Mouse (Mus musculus): ENCODE results near the gene Tjap1. TPM values are rescaled to one million over a fixed set of nuclear protein-coding genes. Genes with fewer than 3 reads are reported as not detected.

The Tjap1 gene
- polyA plus RNA-seq, 1 experiment from 2014 or later: 55.3 TPM

DNA sequence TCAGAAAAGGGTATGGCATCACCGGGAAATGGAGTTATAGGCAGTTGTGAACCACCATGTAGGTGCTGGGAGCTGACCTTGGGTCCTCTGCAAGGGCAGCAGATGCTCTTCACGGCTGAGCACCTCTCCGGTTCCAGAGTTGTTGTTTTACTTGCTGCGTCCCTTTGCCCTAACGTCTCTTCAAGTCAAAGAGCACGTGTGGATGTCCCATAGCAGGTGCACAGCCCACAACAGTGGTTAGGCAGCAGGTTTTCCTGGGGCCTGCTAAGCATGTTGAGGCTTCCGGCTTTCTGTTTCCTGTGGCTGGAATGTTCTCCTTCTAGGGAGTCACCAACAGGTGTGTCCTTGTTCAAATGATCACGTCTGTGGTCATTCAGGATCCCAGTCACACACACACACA lies 1.1 kb upstream of the Tjap1 start:
- in situ Hi-C loops (cut with MboI; ENCODE audit: low pct_unique_long_range_greater_than_20kb): no loop called here
- ATAC-seq (no peak), DNase-seq (ENCODE audit: low read depth, low spot score) (no peak)
- no peak for TF ChIP-seq CTCF (IDR thresholded peaks at IDR 0.05)
- ChIA-PET CTCF (interaction anchor here (1.4 kb wide), 1 partner anchor 18 kb away, joined by 3 read pairs; no protein-coding TSS in a partner anchor), POLR2A (interaction anchor here (0.7 kb wide), 1 partner anchor 14 kb away, joined by 3 read pairs; no protein-coding TSS in a partner anchor)
- H3K27me3 ChIP-seq: no peaks in the 10 kb centered on the region

DNA sequence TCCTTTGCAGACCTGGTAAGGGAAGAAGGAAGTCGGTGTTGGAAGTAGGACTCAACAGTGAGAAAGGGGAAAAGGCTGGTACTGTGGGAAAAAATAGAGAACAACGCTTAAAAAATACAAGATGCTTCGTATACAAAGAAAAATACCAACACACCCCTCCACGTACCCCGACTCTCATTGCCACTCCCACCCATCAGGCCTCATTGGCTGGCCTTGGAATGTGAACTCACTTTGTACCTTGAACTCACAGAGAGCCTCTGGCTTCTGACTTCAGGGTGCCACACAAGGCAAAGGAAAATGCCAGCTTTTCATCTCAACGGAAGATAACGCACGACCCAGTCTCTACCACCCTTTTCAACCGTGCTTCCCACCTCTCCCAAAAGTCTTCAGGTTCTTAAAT lies 314 bp upstream of the Tjap1 start:
- ATAC-seq (no peak), DNase-seq (ENCODE audit: low read depth, low spot score) (no peak)
- CTCF ChIA-PET: no interaction called here
- no peak for TF ChIP-seq CTCF (IDR thresholded peaks at IDR 0.05)
- in situ Hi-C loops (cut with MboI; ENCODE audit: low pct_unique_long_range_greater_than_20kb): no loop called here
- no peaks in the 10 kb centered on the region for H3K27me3 ChIP-seq
- POLR2A ChIA-PET: interaction anchor here (0.7 to 2.2 kb wide), 3 partner anchors 17 to 32 kb away, joined by 3 to 16 read pairs (median 5); no protein-coding TSS in a partner anchor

DNA sequence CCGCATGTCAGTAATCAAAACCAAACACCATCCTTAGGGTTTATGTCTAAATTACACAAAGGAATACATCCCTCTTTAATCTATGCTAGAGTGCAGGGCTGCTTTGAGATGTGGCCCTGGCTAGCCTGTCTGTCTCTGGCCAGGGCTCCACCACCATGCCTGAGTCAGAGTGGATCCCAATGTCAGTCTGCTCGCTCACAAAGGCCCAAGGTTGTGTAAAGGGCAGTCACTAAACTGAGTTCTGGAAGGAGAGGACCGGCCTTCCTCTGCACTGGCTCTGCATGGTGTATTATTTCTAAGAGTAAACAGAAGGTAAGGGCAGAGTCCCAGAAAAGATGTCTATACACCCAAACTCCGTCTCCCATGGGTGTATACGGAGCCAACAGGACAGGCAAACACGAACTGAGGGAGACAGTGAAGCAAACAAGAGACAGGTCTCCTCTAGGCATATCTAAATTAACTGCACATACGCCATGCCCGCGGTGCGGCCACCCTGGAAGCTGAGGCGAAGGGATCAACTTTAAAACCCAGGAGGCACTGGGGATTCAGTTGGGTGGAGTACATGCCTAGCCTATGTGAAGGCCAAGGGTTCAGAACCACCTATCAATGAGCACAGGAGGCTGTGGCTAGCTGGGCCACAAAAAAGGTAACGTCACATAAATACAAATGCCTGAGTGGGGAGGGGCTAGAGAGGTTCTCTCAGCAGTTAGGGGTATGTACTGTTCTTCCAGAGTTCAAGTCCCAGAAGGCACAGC lies 4.6 kb downstream of the Tjap1 start:
- POLR2A ChIA-PET: no interaction called here
- CTCF ChIA-PET: no interaction called here
- DNase-seq (ENCODE audit: low read depth, low spot score): no peak
- TF ChIP-seq CTCF (IDR thresholded peaks at IDR 0.05): no peak
- ATAC-seq: no peak
- no peaks in the 10 kb centered on the region for H3K27me3 ChIP-seq
- in situ Hi-C loops (cut with MboI; ENCODE audit: low pct_unique_long_range_greater_than_20kb): no loop called here

DNA sequence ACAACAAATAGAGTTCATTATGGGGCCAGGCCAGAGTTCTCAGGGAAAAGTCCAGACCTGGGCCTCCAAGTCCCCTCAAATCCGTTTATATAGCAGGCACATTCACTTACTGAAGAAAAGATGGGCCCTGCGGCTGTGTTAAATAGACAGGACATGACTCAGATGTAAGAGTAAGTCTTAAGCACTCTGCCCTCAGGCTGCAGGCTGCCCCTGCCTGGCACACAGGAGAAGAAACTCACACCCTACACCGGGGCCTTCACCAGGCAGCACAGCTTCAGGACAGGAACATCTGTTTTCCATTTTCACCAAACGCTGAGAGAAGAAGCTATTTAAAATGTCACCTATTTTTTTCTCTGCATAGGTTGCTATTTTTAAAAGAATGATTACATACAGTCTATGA lies 5.2 kb downstream of the Tjap1 start:
- H3K27me3 ChIP-seq: no peaks in the 10 kb centered on the region
- in situ Hi-C loops (cut with MboI; ENCODE audit: low pct_unique_long_range_greater_than_20kb): no loop called here
- DNase-seq (ENCODE audit: low read depth, low spot score) (no peak), ATAC-seq (peak; percentile 27)
- ChIA-PET POLR2A (interaction anchor here (1.3 kb wide), 1 partner anchor 34 kb away, joined by 13 read pairs; no protein-coding TSS in a partner anchor), CTCF (interaction anchor here (0.7 to 1.0 kb wide), 2 partner anchors 12 to 50 kb away, joined by 3 read pairs; partner anchors contain the start of gene Abcc10)
- TF ChIP-seq CTCF (IDR thresholded peaks at IDR 0.05): no peak

DNA sequence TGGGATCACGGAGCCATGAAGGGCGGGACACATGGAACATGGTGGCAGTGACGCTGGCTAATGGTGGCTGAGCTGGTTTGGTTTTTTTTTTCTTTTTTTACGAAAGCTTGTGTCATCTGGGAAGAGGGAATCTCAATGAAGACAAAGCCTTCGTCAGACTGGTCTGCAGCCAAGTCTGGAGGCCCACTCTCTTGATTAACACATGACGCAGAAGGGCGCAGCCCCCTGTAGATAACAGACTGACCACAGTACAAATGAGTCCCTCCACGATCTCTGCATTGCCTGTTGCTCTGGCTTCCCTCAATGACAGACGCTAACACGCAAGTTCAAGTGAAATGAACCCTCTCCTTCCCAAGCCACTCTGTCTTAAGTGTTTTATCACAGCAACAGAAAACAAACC lies 7.3 kb downstream of the Tjap1 start:
- no peak for DNase-seq (ENCODE audit: low read depth, low spot score)
- in situ Hi-C loops (cut with MboI; ENCODE audit: low pct_unique_long_range_greater_than_20kb): no loop called here
- TF ChIP-seq CTCF (IDR thresholded peaks at IDR 0.05): no peak
- ATAC-seq: no peak
- POLR2A ChIA-PET: no interaction called here
- CTCF ChIA-PET: interaction anchor here (1.5 to 2.4 kb wide), 2 partner anchors 23 to 25 kb away, joined by 3 to 5 read pairs; partner anchors contain the start of gene Lrrc73
- H3K27me3 ChIP-seq: no peaks in the 10 kb centered on the region

DNA sequence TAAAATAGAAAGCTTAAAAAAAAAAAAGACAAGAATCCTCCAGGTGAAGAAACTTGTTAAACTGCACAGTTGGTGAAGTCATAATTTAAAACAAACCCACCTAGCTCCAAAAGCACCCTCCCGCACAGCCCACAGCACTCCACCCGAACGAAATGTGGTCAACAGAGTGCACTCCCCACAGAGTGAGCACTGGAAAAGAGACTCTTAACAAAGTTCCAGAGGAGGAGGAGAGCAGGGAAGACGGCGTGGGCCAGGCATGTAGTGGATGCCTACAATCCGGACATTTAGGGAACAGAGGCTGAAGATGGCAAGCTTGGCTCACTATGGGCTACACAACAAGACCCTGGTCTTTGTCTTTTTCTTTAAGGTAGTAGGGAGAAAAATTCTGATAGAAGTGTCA lies 7.8 kb downstream of the Tjap1 start:
- POLR2A ChIA-PET: no interaction called here
- no peak for TF ChIP-seq CTCF (IDR thresholded peaks at IDR 0.05)
- CTCF ChIA-PET: interaction anchor here (2.4 kb wide), 1 partner anchor 23 kb away, joined by 5 read pairs; the partner anchor contains the start of gene Lrrc73
- in situ Hi-C loops (cut with MboI; ENCODE audit: low pct_unique_long_range_greater_than_20kb): no loop called here
- no peaks in the 10 kb centered on the region for H3K27me3 ChIP-seq
- ATAC-seq (no peak), DNase-seq (ENCODE audit: low read depth, low spot score) (no peak)

DNA sequence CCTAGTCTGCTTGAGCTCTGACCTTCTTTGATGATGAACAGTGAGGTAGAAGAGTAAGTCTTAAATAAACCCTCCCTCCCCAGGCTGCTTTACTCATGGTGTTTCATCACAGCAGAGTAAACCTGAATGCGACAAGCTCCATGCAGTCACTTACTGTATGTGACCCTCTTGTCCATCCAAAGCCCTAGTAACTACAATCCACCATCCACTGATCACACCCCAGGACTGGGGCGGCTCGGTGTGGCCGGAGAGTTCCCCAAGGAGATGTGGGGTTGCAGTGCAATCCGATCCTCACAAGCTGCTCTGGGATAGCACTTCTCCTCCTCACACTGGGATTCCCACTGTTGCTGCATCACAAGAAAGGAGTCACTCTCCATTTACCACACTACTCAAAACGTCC lies 8.4 kb downstream of the Tjap1 start:
- TF ChIP-seq CTCF (IDR thresholded peaks at IDR 0.05): no peak
- DNase-seq (ENCODE audit: low read depth, low spot score): no peak
- POLR2A ChIA-PET: interaction anchor here (1.2 kb wide), 1 partner anchor 11 kb away, joined by 3 read pairs; no protein-coding TSS in a partner anchor
- no peaks in the 10 kb centered on the region for H3K27me3 ChIP-seq
- no peak for ATAC-seq
- in situ Hi-C loops (cut with MboI; ENCODE audit: low pct_unique_long_range_greater_than_20kb): no loop called here
- CTCF ChIA-PET: interaction anchor here (0.9 to 2.4 kb wide), 2 partner anchors 22 to 25 kb away, joined by 3 to 5 read pairs; partner anchors contain the start of gene Lrrc73

DNA sequence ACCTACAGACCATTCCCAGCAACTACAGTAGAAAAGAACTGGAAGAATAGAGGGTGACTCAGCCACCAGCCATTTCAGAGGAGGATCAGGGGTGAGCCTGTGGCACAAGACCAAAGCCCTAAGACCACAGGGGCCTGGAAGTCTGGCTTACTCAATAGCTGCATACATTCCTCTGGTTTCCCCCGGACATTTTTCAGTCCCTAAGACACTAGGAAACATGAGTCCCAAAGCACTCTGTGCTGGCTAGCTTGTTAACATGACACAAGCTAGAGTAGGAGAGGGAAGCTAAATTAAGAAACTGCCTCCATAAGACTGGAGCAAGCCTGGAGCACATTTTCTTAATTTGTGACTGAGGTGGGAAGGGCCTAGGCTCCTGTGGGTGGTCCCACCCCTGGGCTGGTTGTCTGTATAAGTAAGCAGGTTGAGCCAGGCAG lies 9.0 kb downstream of the Tjap1 start:
- DNase-seq (ENCODE audit: low read depth, low spot score): peak; percentile 94
- ChIA-PET CTCF (interaction anchor here (0.9 to 2.4 kb wide), 2 partner anchors 21 to 25 kb away, joined by 3 to 5 read pairs; partner anchors contain the start of gene Lrrc73), POLR2A (interaction anchor here (1.2 kb wide), 2 partner anchors 8 to 11 kb away, joined by 3 to 4 read pairs; no protein-coding TSS in a partner anchor)
- in situ Hi-C loops (cut with MboI; ENCODE audit: low pct_unique_long_range_greater_than_20kb): no loop called here
- peak; percentile 76 for ATAC-seq
- no peaks in the 10 kb centered on the region for H3K27me3 ChIP-seq
- no peak for TF ChIP-seq CTCF (IDR thresholded peaks at IDR 0.05)

DNA sequence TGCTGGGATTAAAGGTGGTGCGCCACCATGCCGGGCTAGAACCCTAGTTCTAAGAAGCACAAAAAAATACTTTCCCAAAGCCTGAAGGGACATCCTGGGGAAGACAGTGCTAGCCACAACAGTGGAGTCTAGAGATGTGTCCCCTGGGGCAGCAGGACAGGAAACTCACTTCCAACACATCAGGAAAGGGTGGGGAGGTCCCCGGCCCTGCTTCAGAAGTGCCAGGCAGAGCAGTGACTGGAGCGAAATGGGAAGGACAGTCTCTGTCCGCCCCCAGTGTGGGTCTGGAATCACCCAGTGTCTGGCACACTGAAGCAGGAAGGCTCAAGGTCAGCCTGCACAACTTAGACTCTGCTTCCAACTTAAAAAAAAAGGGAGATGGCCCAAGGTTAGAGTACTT lies 10.2 kb downstream of the Tjap1 start:
- DNase-seq (ENCODE audit: low read depth, low spot score) (no peak), ATAC-seq (no peak)
- TF ChIP-seq CTCF (IDR thresholded peaks at IDR 0.05): no peak
- ChIA-PET POLR2A (interaction anchor here (1.2 kb wide), 1 partner anchor 9 kb away, joined by 4 read pairs; no protein-coding TSS in a partner anchor), CTCF (interaction anchor here (1.0 kb wide), 1 partner anchor 11 kb away, joined by 3 read pairs; no protein-coding TSS in a partner anchor)
- in situ Hi-C loops (cut with MboI; ENCODE audit: low pct_unique_long_range_greater_than_20kb): no loop called here
- H3K27me3 ChIP-seq: no peaks in the 10 kb centered on the region

DNA sequence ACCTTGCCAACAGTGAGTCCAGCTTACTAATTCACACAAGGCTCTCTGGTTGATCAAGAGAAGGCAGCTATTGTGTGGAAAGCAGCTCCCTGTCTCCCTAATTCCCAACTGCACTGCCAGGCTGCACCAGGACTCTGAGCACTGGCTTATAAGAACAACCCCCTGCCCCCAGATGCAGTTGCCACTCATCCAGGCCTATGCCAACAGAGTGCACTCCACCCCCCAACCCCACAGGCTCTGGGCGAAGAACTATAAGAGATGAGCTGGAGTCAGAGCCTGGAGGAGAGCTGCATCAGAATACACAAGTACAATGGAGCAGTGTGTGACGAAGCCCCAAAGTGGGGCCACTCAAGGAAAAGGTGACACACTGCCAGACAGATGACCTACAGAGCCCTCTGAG lies 10.8 kb downstream of the Tjap1 start:
- TF ChIP-seq CTCF (IDR thresholded peaks at IDR 0.05): no peak
- ATAC-seq (no peak), DNase-seq (ENCODE audit: low read depth, low spot score) (no peak)
- ChIA-PET CTCF (interaction anchor here (0.8 kb wide), 1 partner anchor 14 kb away, joined by 3 read pairs; no protein-coding TSS in a partner anchor), POLR2A (no interaction called here)
- no peaks in the 10 kb centered on the region for H3K27me3 ChIP-seq
- in situ Hi-C loops (cut with MboI; ENCODE audit: low pct_unique_long_range_greater_than_20kb): no loop called here
